Mouse (Mus musculus) lung, embryonic 16.5 days (tissue): ENCODE results near the gene Gm525. TPM values are rescaled to one million over a fixed set of nuclear protein-coding genes. Genes with fewer than 3 reads are reported as not detected.
A peak's percentile ranks its signal among the peaks of the same experiment; 100 is the strongest.

Experiments
- ATAC-seq: fragments of 200-750 bp; cut with Nextera tagmentation; 2 replicates; pipeline ENCODE4 v1.8.0; 2017; ENCODE audit warnings: low read depth, mild to moderate bottlenecking, moderate library complexity
- H3K27ac ChIP-seq: fragments of 300-500 bp; sonication (generic); 2 replicates; pipeline ENCODE4 v1.5.1; 2014; ENCODE audit warnings: mild to moderate bottlenecking, control low read depth, low read length
- H3K27me3 ChIP-seq: fragments of 300-500 bp; sonication (generic); 2 replicates; pipeline ENCODE4 v1.6.1; 2014; ENCODE audit warnings: low read depth, low read length, mixed read lengths; ENCODE audit not compliant: control insufficient read depth, insufficient read depth
- H3K36me3 ChIP-seq: fragments of 300-500 bp; sonication (generic); 2 replicates; pipeline ENCODE4 v1.6.1; 2014; ENCODE audit warnings: low read length; ENCODE audit not compliant: control insufficient read depth, insufficient read depth
- H3K4me1 ChIP-seq: fragments of 300-500 bp; sonication (generic); replicated peaks from 2 replicates; pipeline ENCODE4 v1.6.1; 2014; ENCODE audit warnings: low read length, mixed read lengths; ENCODE audit not compliant: control insufficient read depth, insufficient read depth
- H3K4me2 ChIP-seq: fragments of 300-500 bp; sonication (generic); 2 replicates; pipeline ENCODE4 v1.6.1; 2014; ENCODE audit warnings: low read depth, low read length, control low read depth
- H3K4me3 ChIP-seq: fragments of 300-500 bp; sonication (generic); 2 replicates; pipeline ENCODE4 v1.5.1; 2014; ENCODE audit warnings: mild to moderate bottlenecking, low read length, control low read depth
- H3K9ac ChIP-seq: fragments of 300-500 bp; sonication (generic); 2 replicates; pipeline ENCODE4 v1.6.1; 2014; ENCODE audit warnings: low read length, control low read depth
- H3K9me3 ChIP-seq: fragments of 300-500 bp; sonication (generic); 2 replicates; pipeline ENCODE4 v1.6.1; 2016; ENCODE audit warnings: low read length; ENCODE audit not compliant: control insufficient read depth
- WGBS: fragments of 180-500 bp; shearing (Covaris S2); extraction: QIAGEN DNeasy Blood & Tissue Kit; methylation state at CpG from one replicate; pipeline ENCODE4 v1.1.7; 2014; 5-methylcytosine and 5-hydroxymethylcytosine counted together
- polyA plus RNA-seq: library from polyadenylated mRNA; unstranded; fragments of >200 nt; fragmentation: Nextera tagmentation; extraction: Ambion mirVana; gene quantifications from 2 replicates; pipeline ENCODE4 v1.2.1, GENCODE M21; 2015

Gm525 gene
- polyA plus RNA-seq, 1 experiment from 2014 or later, result 1.2 TPM

- Histone ChIP-seq H3K9me3 (no peaks in the 10 kb centered on the region), H3K4me2 (no peak overlapping the region), H3K27me3 (no peaks in the 10 kb centered on the region), H3K4me3 (no peak overlapping the region), H3K36me3 (no peaks in the 10 kb centered on the region), H3K4me1 (0 out of 2 replicates have a peak, but pooled peaks cover 2% of the 10 kb centered on the region), H3K9ac (no peak overlapping the region), H3K27ac (no peak overlapping the region)
- 67% methylated on average over 17 of the region's 17 CpGs for WGBS
- ATAC-seq, result no peak
Observed at GRCm38 (mm10) chr11:89098083-89098835, 24.6 kb downstream of the Gm525 start.

- Histone ChIP-seq H3K4me1 (0 out of 2 replicates have a peak, but pooled peaks cover 2% of the 10 kb centered on the region), H3K9me3 (no peaks in the 10 kb centered on the region), H3K9ac (no peak overlapping the region), H3K4me3 (no peak overlapping the region), H3K27ac (no peak overlapping the region), H3K36me3 (no peaks in the 10 kb centered on the region), H3K27me3 (no peaks in the 10 kb centered on the region), H3K4me2 (no peak overlapping the region)
- WGBS, result 73% methylated on average over 6 of the region's 6 CpGs
- no peak for ATAC-seq
Observed at GRCm38 (mm10) chr11:89098930-89099329, 25.3 kb downstream of the Gm525 start.

- no peaks in the 10 kb centered on the region for H3K36me3 ChIP-seq
- peak overlapping the region; percentile 67 for H3K9ac ChIP-seq
- peak; percentile 91 for ATAC-seq
- no peaks in the 10 kb centered on the region for H3K27me3 ChIP-seq
- H3K9me3 ChIP-seq, result no peaks in the 10 kb centered on the region
- no peak overlapping the region for H3K27ac ChIP-seq
- H3K4me1 ChIP-seq, result 0 out of 2 replicates have a peak, but pooled peaks cover 2% of the 10 kb centered on the region
- H3K4me3 ChIP-seq, result peak overlapping the region; percentile 55
- 1% methylated on average over 9 of the region's 9 CpGs for WGBS
- peak overlapping the region; percentile 86 for H3K4me2 ChIP-seq
Observed at GRCm38 (mm10) chr11:89100403-89100802, 26.8 kb downstream of the Gm525 start.

- 10% methylated on average over 17 of the region's 17 CpGs for WGBS
- Histone ChIP-seq H3K4me3 (peak overlapping the region; percentile 55), H3K27me3 (no peaks in the 10 kb centered on the region), H3K36me3 (no peaks in the 10 kb centered on the region), H3K9me3 (no peaks in the 10 kb centered on the region), H3K27ac (peak overlapping the region; percentile 34), H3K9ac (peak overlapping the region; percentile 67), H3K4me1 (0 out of 2 replicates have a peak, but pooled peaks cover 2% of the 10 kb centered on the region), H3K4me2 (peak overlapping the region; percentile 86)
- peak; percentile 46 for ATAC-seq
Observed at GRCm38 (mm10) chr11:89100826-89101321, 27.2 kb downstream of the Gm525 start.

- 77% methylated on average over 14 of the region's 14 CpGs for WGBS
- H3K9me3 ChIP-seq, result no peaks in the 10 kb centered on the region
- H3K27me3 ChIP-seq, result no peaks in the 10 kb centered on the region
- no peak for ATAC-seq
- H3K36me3 ChIP-seq, result no peaks in the 10 kb centered on the region
- 0 out of 2 replicates have a peak, but pooled peaks cover 2% of the 10 kb centered on the region for H3K4me1 ChIP-seq
- no peak overlapping the region for H3K4me2 ChIP-seq
- H3K9ac ChIP-seq, result no peak overlapping the region
- H3K27ac ChIP-seq, result no peak overlapping the region
- H3K4me3 ChIP-seq, result no peak overlapping the region
Observed at GRCm38 (mm10) chr11:89103166-89103565, 29.5 kb downstream of the Gm525 start.

GRCm38 (mm10) chr11:89105211-89105610 lies 31.6 kb downstream of the Gm525 start:
- H3K9me3 ChIP-seq, result no peaks in the 10 kb centered on the region
- H3K27ac ChIP-seq, result no peak overlapping the region
- no peak overlapping the region for H3K4me2 ChIP-seq
- no peaks in the 10 kb centered on the region for H3K27me3 ChIP-seq
- H3K36me3 ChIP-seq, result no peaks in the 10 kb centered on the region
- H3K9ac ChIP-seq, result no peak overlapping the region
- no peak overlapping the region for H3K4me3 ChIP-seq
- 92% methylated on average over 8 of the region's 8 CpGs for WGBS
- no peak for ATAC-seq
- H3K4me1 ChIP-seq, result 0 out of 2 replicates have a peak, but pooled peaks cover 2% of the 10 kb centered on the region

- H3K9ac ChIP-seq, result no peak overlapping the region
- no peak for ATAC-seq
Observed at GRCm38 (mm10) chr11:89105823-89106222, 32.2 kb downstream of the Gm525 start.

GRCm38 (mm10) chr11:89107180-89107807 lies 33.7 kb downstream of the Gm525 start:
- H3K27ac ChIP-seq, result no peak overlapping the region
- H3K4me1 ChIP-seq, result no peaks in the 10 kb centered on the region
- H3K4me3 ChIP-seq, result no peak overlapping the region
- H3K36me3 ChIP-seq, result no peaks in the 10 kb centered on the region
- 34% methylated on average over 12 of the region's 12 CpGs for WGBS
- H3K9ac ChIP-seq, result no peak overlapping the region
- no peaks in the 10 kb centered on the region for H3K27me3 ChIP-seq
- no peak overlapping the region for H3K4me2 ChIP-seq
- no peak for ATAC-seq
- no peaks in the 10 kb centered on the region for H3K9me3 ChIP-seq

More at GRCm38 (mm10) chr11:89105823-89106222, 32.2 kb downstream of the Gm525 start:
- Histone ChIP-seq H3K4me3 (no peak overlapping the region), H3K4me2 (no peak overlapping the region), H3K36me3 (no peaks in the 10 kb centered on the region), H3K27me3 (no peaks in the 10 kb centered on the region), H3K9me3 (no peaks in the 10 kb centered on the region), H3K27ac (no peak overlapping the region), H3K4me1 (no peaks in the 10 kb centered on the region)
- WGBS, result 86% methylated on average over 11 of the region's 11 CpGs

- Histone ChIP-seq H3K9ac (no peak overlapping the region), H3K27me3 (no peaks in the 10 kb centered on the region), H3K27ac (no peak overlapping the region), H3K9me3 (no peaks in the 10 kb centered on the region), H3K4me2 (0 out of 2 replicates have a peak overlapping the region, but pooled peaks have one; percentile 9), H3K4me1 (peaks cover 6% of the 10 kb centered on the region; the same call in 1 of the 2 replicates), H3K4me3 (no peak overlapping the region), H3K36me3 (no peaks in the 10 kb centered on the region)
- 0 out of 2 replicates have a peak, but pooled peaks have one; percentile 38 for ATAC-seq
- 13% methylated on average over 13 of the region's 13 CpGs for whole genome bisulfite sequencing
Observed at GRCm38 (mm10) chr11:89124411-89124810, 50.8 kb downstream of the Gm525 start.
